Mouse (Mus musculus) heart, adult 2 months (tissue): Measurements from ENCODE around the gene Synpo2.

Experiments used
- CTCF ChIP-seq: fragments of 200-600 bp; IDR thresholded peaks from 2 replicates; pipeline ENCODE4 v1.8.1; 2022; ENCODE audit warnings: antibody characterized with exemption, mild to moderate bottlenecking, moderate library complexity
- EP300 ChIP-seq: fragments of 200-500 bp; IDR thresholded peaks from 2 replicates; pipeline ENCODE4 v1.6.1; 2011; ENCODE audit warnings: low read depth, low read length, control low read depth; ENCODE audit not compliant: insufficient read depth
- POLR2A ChIP-seq: fragments of 200-500 bp; IDR thresholded peaks from 2 replicates; pipeline ENCODE4 v1.6.1; 2011; ENCODE audit warnings: mild to moderate bottlenecking, low read depth, low read length, control low read depth; ENCODE audit not compliant: insufficient read depth

DNA sequence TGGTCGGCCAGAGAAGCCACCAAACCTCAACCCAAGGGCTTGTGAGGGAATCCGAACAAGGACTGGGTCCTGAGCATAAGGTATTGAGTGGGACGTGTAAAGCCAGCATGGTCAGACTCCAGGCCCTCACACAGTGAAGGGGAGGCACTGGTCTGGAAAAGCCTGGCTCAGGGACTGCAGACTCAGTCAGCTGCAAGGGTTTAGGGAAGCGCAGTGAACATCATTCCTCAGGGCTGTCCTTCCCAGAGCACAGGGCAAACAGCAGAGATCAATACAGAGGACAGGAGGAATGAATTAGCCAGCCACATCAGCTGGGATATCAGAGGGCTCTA lies 72.8 kb downstream of the Synpo2 start:
- no peak for TF ChIP-seq CTCF
- TF ChIP-seq POLR2A: no peak
- no peak for TF ChIP-seq EP300
